Mouse (Mus musculus) Patski (cell line): ENCODE measurements around the gene Ddn. TPM values are rescaled to one million over a fixed set of nuclear protein-coding genes. Genes with fewer than 3 reads are reported as not detected.

Experiments used
- ATAC-seq: fragments of 100-300 bp; one replicate; pipeline ENCODE4 v1.8.0; 2021
- CTCF ChIA-PET: fragments of 350-600 bp; sonication (Branson Sonifier 250); formaldehyde crosslinking; loops from one replicate; lab custom pipeline; 2022; ENCODE audit warnings: inconsistent platforms; lab: Charles Lee
- POLR2A ChIA-PET: fragments of 350-600 bp; sonication (Branson Sonifier 250); formaldehyde crosslinking; loops from one replicate; lab custom pipeline; 2022; ENCODE audit warnings: antibody characterized with exemption, inconsistent platforms; lab: Charles Lee
- DNase-seq: peaks from one replicate; pipeline ENCODE4 v3.0.0-alpha.2; 2011; ENCODE audit warnings: low read depth, low spot score
- H3K27me3 ChIP-seq: fragments of 371-371 bp; one replicate; pipeline ENCODE4 v1.5.1; 2021
- CTCF ChIP-seq: fragments of 100-300 bp; IDR thresholded peaks from one replicate; pipeline ENCODE4 v1.5.1; 2021
- in situ Hi-C: fragments of 300-500 bp; cut with MboI; formaldehyde crosslinking; loops from 3 replicates; pipeline ENCODE4 v1.11.1; 2018; ENCODE audit warnings: low pct_unique_long_range_greater_than_20kb, mixed read lengths
- polyA plus RNA-seq: library from polyadenylated mRNA; unstranded; gene quantifications from one replicate; pipeline ENCODE4 v1.2.3, GENCODE M21; 2021

Ddn gene
- polyA plus RNA-seq, 1 experiment from 2014 or later = not detected

- CTCF ChIA-PET = interaction anchor here (2.0 kb wide), 1 partner anchor 11 kb away, joined by 4 read pairs; no protein-coding TSS in a partner anchor
- in situ Hi-C loops = no loop called here
- DNase-seq (no peak), ATAC-seq (no peak)
- H3K27me3 ChIP-seq = no peaks in the 10 kb centered on the region
- POLR2A ChIA-PET = interaction anchor here (1.2 kb wide), 1 partner anchor 21 kb away, joined by 4 read pairs; no protein-coding TSS in a partner anchor
- no peak for TF ChIP-seq CTCF
These were observed 23.1 kb upstream of the Ddn start for GRCm38 (mm10) chr15:98832161-98833058.

- POLR2A ChIA-PET = interaction anchor here (0.5 to 0.7 kb wide), 2 partner anchors 8 to 198 kb away, joined by 3 to 4 read pairs; partner anchors contain the start of gene Tuba1c
These were observed 22.4 kb upstream of the Ddn start for GRCm38 (mm10) chr15:98831684-98832035.

GRCm38 (mm10) chr15:98830736-98831683, 21.7 kb upstream of the Ddn start, which contains the start of gene Prkag1:
Prkag1 (minus strand) TSS chr15:98831521.
- H3K27me3 ChIP-seq = no peaks in the 10 kb centered on the region
- ATAC-seq = peak; percentile 83
- in situ Hi-C loops = no loop called here
- ChIA-PET CTCF (interaction anchor here (0.7 to 2.0 kb wide), 3 partner anchors 10 to 18 kb away, joined by 3 to 4 read pairs (median 4); no protein-coding TSS in a partner anchor), POLR2A (interaction anchor here (0.5 to 1.0 kb wide), 6 partner anchors 9 to 202 kb away, joined by 3 to 7 read pairs (median 3); partner anchors contain the start of gene Tuba1c)
- DNase-seq = peak; percentile 71
- no peak for TF ChIP-seq CTCF

More at GRCm38 (mm10) chr15:98831684-98832035, 22.4 kb upstream of the Ddn start:
- TF ChIP-seq CTCF = no peak
- CTCF ChIA-PET = interaction anchor here (0.7 to 2.0 kb wide), 2 partner anchors 10 to 13 kb away, joined by 3 to 4 read pairs; no protein-coding TSS in a partner anchor
- in situ Hi-C loops = no loop called here
- ATAC-seq (no peak), DNase-seq (no peak)
- no peaks in the 10 kb centered on the region for H3K27me3 ChIP-seq

- CTCF ChIA-PET = interaction anchor here (1.2 kb wide), 1 partner anchor 64 kb away, joined by 3 read pairs; no protein-coding TSS in a partner anchor
- POLR2A ChIA-PET = no interaction called here
- ATAC-seq (no peak), DNase-seq (no peak)
- no peaks in the 10 kb centered on the region for H3K27me3 ChIP-seq
- TF ChIP-seq CTCF = no peak
- in situ Hi-C loops = no loop called here
These were observed 18.3 kb upstream of the Ddn start for GRCm38 (mm10) chr15:98827611-98828011.

- peak; percentile 69 for TF ChIP-seq CTCF
- DNase-seq = no peak
- ATAC-seq = no peak
- ChIA-PET CTCF (interaction anchor here (0.7 to 0.9 kb wide), 2 partner anchors 61 to 147 kb away, joined by 3 read pairs; no protein-coding TSS in a partner anchor), POLR2A (no interaction called here)
- no peaks in the 10 kb centered on the region for H3K27me3 ChIP-seq
- in situ Hi-C loops = no loop called here
These were observed 14.1 kb upstream of the Ddn start for GRCm38 (mm10) chr15:98823434-98823833.

GRCm38 (mm10) chr15:98822147-98822546, 12.9 kb upstream of the Ddn start:
- CTCF ChIA-PET = interaction anchor here (0.9 kb wide), 1 partner anchor 37 kb away, joined by 3 read pairs; no protein-coding TSS in a partner anchor
- TF ChIP-seq CTCF = no peak
- DNase-seq = no peak
- no peaks in the 10 kb centered on the region for H3K27me3 ChIP-seq
- POLR2A ChIA-PET = interaction anchor here (1.1 kb wide), 1 partner anchor 12 kb away, joined by 4 read pairs; the partner anchor contains the start of gene Ddn
- in situ Hi-C loops = no loop called here
- ATAC-seq = no peak

GRCm38 (mm10) chr15:98821403-98821802, 12.1 kb upstream of the Ddn start:
- DNase-seq = no peak
- no peak for ATAC-seq

GRCm38 (mm10) chr15:98820937-98821336, 11.6 kb upstream of the Ddn start:
- TF ChIP-seq CTCF = no peak
- ATAC-seq (no peak), DNase-seq (no peak)
- ChIA-PET CTCF (interaction anchor here (0.7 kb wide), 1 partner anchor 11 kb away, joined by 4 read pairs; the partner anchor contains the start of gene Prkag1), POLR2A (interaction anchor here (0.7 to 0.9 kb wide), 2 partner anchors 8 to 13 kb away, joined by 3 to 4 read pairs; no protein-coding TSS in a partner anchor)
- in situ Hi-C loops = no loop called here
- no peaks in the 10 kb centered on the region for H3K27me3 ChIP-seq

More at GRCm38 (mm10) chr15:98821403-98821802, 12.1 kb upstream of the Ddn start:
- no peak for TF ChIP-seq CTCF
- ChIA-PET POLR2A (interaction anchor here (0.9 to 1.1 kb wide), 2 partner anchors 8 to 11 kb away, joined by 3 to 4 read pairs; partner anchors contain the start of gene Ddn), CTCF (interaction anchor here (0.7 to 0.9 kb wide), 2 partner anchors 11 to 38 kb away, joined by 3 to 4 read pairs; partner anchors contain the start of gene Prkag1)
- no peaks in the 10 kb centered on the region for H3K27me3 ChIP-seq
- in situ Hi-C loops = no loop called here

GRCm38 (mm10) chr15:98818171-98818570, 8.9 kb upstream of the Ddn start:
- no peaks in the 10 kb centered on the region for H3K27me3 ChIP-seq
- ChIA-PET CTCF (no interaction called here), POLR2A (no interaction called here)
- DNase-seq (no peak), ATAC-seq (no peak)
- in situ Hi-C loops = no loop called here
- no peak for TF ChIP-seq CTCF
